Mouse (Mus musculus) embryonic fibroblast, embryonic 13.5 days (primary cell): ENCODE data around the gene Ror2.

Experiments used
- CTCF ChIP-seq: IDR thresholded peaks from 2 replicates; pipeline ENCODE4 v1.5.1; 2011; ENCODE audit warnings: mild to moderate bottlenecking, control low read depth, low read length, moderate library complexity, borderline replicate concordance; ENCODE audit not compliant: insufficient read depth
- POLR2A ChIP-seq: IDR thresholded peaks from 2 replicates; pipeline ENCODE4 v1.6.1; 2011; ENCODE audit warnings: low read depth, mild to moderate bottlenecking, control low read depth, low read length, moderate library complexity

- TF ChIP-seq CTCF (no peak), POLR2A (no peak)
These were observed 55.3 kb downstream of the Ror2 start for GRCm38 (mm10) chr13:53230446-53231161.
